Mouse (Mus musculus) hindbrain, embryonic 11.5 days (tissue): ENCODE data around the gene Ptchd1. TPM values are rescaled to one million over a fixed set of nuclear protein-coding genes. Genes with fewer than 3 reads are reported as not detected.

Source experiments
- ATAC-seq: fragments of 200-750 bp; cut with Nextera tagmentation; 2 replicates; pipeline ENCODE4 v1.8.0; 2017; ENCODE audit warnings: mild to moderate bottlenecking, moderate TSS enrichment, moderate library complexity; ENCODE audit not compliant: low FRiP score
- DNase-seq: peaks from one replicate; pipeline ENCODE4 v3.0.0-alpha.2; 2015; ENCODE audit warnings: low spot score
- H3K27ac ChIP-seq: fragments of 300-500 bp; sonication (generic); 2 replicates; pipeline ENCODE4 v1.5.1; 2014; ENCODE audit warnings: mild to moderate bottlenecking, low read depth, low read length
- H3K27me3 ChIP-seq: fragments of 300-500 bp; sonication (generic); 2 replicates; pipeline ENCODE4 v1.6.1; 2014; ENCODE audit warnings: mild to moderate bottlenecking, low read length, moderate library complexity, mixed read lengths; ENCODE audit not compliant: control insufficient read depth, insufficient read depth
- H3K36me3 ChIP-seq: fragments of 300-500 bp; sonication (generic); 2 replicates; pipeline ENCODE4 v1.6.1; 2014; ENCODE audit warnings: mild to moderate bottlenecking, low read length, moderate library complexity, mixed read lengths; ENCODE audit not compliant: control insufficient read depth, insufficient read depth
- H3K4me1 ChIP-seq: fragments of 300-500 bp; sonication (generic); replicated peaks from 2 replicates; pipeline ENCODE4 v1.6.1; 2014; ENCODE audit warnings: low read length, mixed read lengths; ENCODE audit not compliant: control insufficient read depth, insufficient read depth
- H3K4me2 ChIP-seq: fragments of 300-500 bp; sonication (generic); replicated peaks from 2 replicates; pipeline ENCODE4 v1.6.1; 2014; ENCODE audit warnings: mild to moderate bottlenecking, low read depth, low read length
- H3K4me3 ChIP-seq: fragments of 300-500 bp; sonication (generic); 2 replicates; pipeline ENCODE4 v1.5.1; 2014; ENCODE audit warnings: low read depth, low read length
- H3K9ac ChIP-seq: fragments of 300-500 bp; sonication (generic); 2 replicates; pipeline ENCODE4 v1.6.1; 2014; ENCODE audit warnings: low read depth, low read length
- H3K9me3 ChIP-seq: fragments of 300-500 bp; sonication (generic); 2 replicates; pipeline ENCODE4 v1.6.1; 2016; ENCODE audit warnings: low read length; ENCODE audit not compliant: control insufficient read depth
- WGBS: fragments of 180-500 bp; shearing (Covaris S2); extraction: QIAGEN DNeasy Blood & Tissue Kit; methylation state at CpG from one replicate; pipeline ENCODE4 v1.1.7; 2014; 5-methylcytosine and 5-hydroxymethylcytosine counted together
- polyA plus RNA-seq: library from polyadenylated mRNA; unstranded; fragments of >200 nt; fragmentation: Nextera tagmentation; extraction: Ambion mirVana; gene quantifications from 2 replicates; pipeline ENCODE4 v1.2.1, GENCODE M21; 2014

Gene Ptchd1
- polyA plus RNA-seq, result 1.0 and 1.6 TPM in 2 replicates

DNA sequence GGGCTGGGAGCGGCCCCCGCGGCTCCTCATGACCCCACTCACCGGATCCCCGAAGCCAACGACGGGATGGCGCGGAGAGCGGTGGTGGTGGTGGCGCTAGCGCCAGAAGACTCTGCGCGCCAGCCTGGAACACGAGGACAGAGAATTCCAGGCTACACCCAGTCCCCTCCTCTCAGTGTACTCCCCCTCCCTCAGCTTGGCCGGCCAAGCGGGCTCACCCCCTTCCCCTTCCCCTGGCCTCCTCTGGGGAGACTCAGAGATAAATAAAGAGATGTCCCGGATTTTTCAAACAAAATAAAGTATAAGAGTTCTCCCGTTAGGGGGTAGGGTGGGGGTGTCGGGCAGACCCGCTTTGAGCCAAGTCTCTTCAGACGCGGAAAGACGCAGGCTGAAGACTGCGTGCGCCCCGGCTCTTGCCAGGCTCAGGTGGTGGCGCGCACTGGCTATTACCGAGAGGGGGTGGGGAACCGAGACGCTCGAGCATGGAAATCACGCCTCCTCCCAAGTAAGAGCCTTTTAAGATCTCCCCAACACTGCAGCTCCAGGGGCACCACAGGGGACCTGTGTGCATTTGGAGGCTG lies at the start of gene Ptchd1:
Gene Ptchd1, minus strand, starts transcription at position 114 of the 581 bp plus-strand sequence.
- Histone ChIP-seq H3K9ac (no peak within 1 kb of the TSS), H3K36me3 (no peaks in the 10 kb centered on the region), H3K27me3 (peaks cover 20% of the 10 kb centered on the region), H3K4me1 (no peaks in the 10 kb centered on the region), H3K4me3 (peak within 1 kb of the TSS; percentile 49), H3K4me2 (peak within 1 kb of the TSS; percentile 85), H3K9me3 (no peaks in the 10 kb centered on the region), H3K27ac (no peak within 1 kb of the TSS)
- 13% methylated on average over 32 of the region's 34 CpGs for WGBS
- ATAC-seq (peak; percentile 84), DNase-seq (peak; percentile 40)

DNA sequence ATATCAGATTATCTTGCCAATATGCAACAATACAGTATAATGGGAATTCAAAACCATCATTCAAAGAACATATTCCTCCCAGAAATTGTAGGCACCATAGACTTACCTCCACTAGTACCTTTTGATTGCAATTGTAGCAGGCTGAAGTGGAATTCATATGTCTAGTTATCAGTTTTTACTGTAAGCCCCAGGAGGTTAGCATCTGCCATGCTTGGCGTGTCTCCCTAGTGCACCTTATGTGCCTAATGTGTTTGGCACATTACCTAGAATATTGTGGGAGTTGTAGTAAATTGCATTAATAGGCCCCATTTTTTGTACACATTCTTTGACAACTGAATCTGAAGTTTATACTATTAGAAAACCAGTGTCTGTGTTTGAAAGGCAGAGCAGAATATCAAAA lies 34.4 kb upstream of the Ptchd1 start:
- Histone ChIP-seq H3K4me1 (no peaks in the 10 kb centered on the region), H3K27ac (no peak overlapping the region), H3K9me3 (no peaks in the 10 kb centered on the region), H3K4me2 (no peak overlapping the region), H3K27me3 (no peaks in the 10 kb centered on the region), H3K9ac (no peak overlapping the region), H3K36me3 (no peaks in the 10 kb centered on the region), H3K4me3 (no peak overlapping the region)
- no peak for ATAC-seq
- 95% methylated on average over 1 of the region's 1 CpGs for WGBS
- no peak for DNase-seq

DNA sequence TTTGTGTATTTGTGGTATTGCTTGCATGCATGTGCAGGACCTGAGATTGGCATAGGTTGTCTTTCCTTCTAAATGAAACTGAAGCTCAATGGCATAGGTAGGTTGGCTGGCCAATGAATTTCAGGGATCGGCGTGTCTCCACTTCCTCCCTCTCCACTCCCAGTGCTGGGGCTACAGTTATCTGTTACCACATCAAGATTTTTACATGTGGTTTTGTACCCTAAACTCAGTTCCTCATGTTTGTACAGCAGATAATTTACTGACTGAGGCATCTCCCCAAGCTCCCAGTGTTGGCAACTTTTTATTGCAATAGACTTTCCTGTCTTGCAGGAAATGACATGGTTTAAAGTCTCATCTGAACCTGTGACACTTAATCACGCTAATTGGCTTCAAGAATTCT lies 22.4 kb upstream of the Ptchd1 start:
- no peaks in the 10 kb centered on the region for H3K27me3 ChIP-seq
- no peaks in the 10 kb centered on the region for H3K36me3 ChIP-seq
- 90% methylated on average over 3 of the region's 3 CpGs for WGBS
- no peaks in the 10 kb centered on the region for H3K4me1 ChIP-seq
- no peak overlapping the region for H3K9ac ChIP-seq
- DNase-seq (no peak), ATAC-seq (no peak)
- H3K27ac ChIP-seq, result no peak overlapping the region
- H3K9me3 ChIP-seq, result no peaks in the 10 kb centered on the region
- H3K4me2 ChIP-seq, result no peak overlapping the region
- H3K4me3 ChIP-seq, result no peak overlapping the region

DNA sequence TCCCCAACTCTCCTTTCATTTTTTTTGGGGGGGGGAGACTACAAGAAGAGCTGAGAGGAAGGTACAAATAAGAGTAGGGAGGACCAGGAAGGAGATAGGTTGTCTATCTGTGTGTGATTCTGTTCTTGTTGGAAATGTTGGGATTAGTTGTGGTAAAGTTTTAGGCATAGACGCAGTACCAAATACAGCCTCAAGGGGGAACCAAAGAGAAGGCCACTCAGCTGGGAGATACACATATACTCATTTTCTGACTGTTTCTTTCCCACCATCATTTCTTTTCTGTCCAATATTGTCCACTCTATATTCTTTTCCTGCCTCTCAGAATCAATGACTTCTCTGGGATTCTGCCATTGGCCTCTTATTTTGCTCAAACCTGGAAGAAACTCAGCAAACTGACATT lies 20.4 kb upstream of the Ptchd1 start:
- no peaks in the 10 kb centered on the region for H3K9me3 ChIP-seq
- WGBS, result 0% methylated on average over 1 of the region's 1 CpGs
- H3K4me3 ChIP-seq, result no peak overlapping the region
- H3K36me3 ChIP-seq, result no peaks in the 10 kb centered on the region
- no peak overlapping the region for H3K27ac ChIP-seq
- H3K4me1 ChIP-seq, result no peaks in the 10 kb centered on the region
- H3K4me2 ChIP-seq, result no peak overlapping the region
- peak; percentile 36 for DNase-seq
- no peak for ATAC-seq
- H3K27me3 ChIP-seq, result no peaks in the 10 kb centered on the region
- no peak overlapping the region for H3K9ac ChIP-seq

DNA sequence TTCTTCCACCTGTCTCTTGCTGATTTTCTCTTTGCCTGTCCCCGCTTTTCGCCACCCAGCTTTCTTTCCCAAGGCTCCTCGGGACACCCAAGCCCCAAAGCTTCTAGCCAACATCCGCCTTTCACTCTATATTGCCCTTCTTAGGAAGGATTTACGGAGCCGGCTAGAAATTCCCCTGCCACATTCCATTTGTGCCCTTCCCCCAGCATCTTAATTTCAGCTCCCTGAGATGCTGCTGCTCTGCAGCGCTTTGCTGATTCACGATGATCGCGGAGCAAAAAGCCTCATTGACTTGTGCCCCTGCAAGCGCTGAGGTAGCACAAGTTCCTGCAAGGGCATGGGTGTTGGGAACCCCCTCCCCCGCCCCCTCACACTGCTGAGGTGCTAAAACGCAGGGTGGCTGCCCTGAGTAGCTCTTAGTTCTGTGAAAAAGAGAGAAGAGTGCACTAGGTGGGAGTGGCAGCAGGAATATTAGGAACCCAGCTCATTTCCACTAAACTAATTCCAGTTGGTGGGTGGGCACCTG lies 2.1 kb upstream of the Ptchd1 start:
- Histone ChIP-seq H3K9ac (no peak overlapping the region), H3K4me3 (no peak overlapping the region), H3K27ac (no peak overlapping the region), H3K9me3 (no peaks in the 10 kb centered on the region), H3K4me2 (no peak overlapping the region), H3K36me3 (no peaks in the 10 kb centered on the region), H3K4me1 (no peaks in the 10 kb centered on the region), H3K27me3 (peaks cover 20% of the 10 kb centered on the region)
- 10% methylated on average over 13 of the region's 13 CpGs for WGBS
- ATAC-seq, result no peak
- peak; percentile 16 for DNase-seq

DNA sequence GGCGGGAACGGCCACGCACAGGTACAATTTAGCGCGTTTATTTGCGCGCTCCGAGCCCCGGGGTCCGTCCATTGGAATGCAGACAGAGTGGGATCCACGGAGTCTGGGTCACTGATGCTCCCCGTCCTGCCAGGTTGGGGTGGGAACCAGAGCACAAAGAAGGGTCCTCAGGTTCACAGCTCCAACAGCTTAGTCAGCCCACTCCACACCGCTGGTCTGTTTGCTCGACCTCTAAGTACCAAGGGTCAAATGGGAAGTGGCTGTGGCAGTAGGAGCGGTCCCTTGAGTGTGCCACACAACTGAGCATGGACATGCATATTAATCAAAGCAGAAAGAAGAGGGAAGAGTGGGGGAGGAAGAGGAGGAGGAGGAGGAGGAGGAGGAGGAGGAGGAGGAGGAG lies 1.3 kb upstream of the Ptchd1 start:
- Histone ChIP-seq H3K4me2 (peak overlapping the region; percentile 85), H3K27ac (no peak overlapping the region), H3K27me3 (peaks cover 20% of the 10 kb centered on the region), H3K36me3 (no peaks in the 10 kb centered on the region), H3K9me3 (no peaks in the 10 kb centered on the region), H3K9ac (no peak overlapping the region), H3K4me3 (peak overlapping the region; percentile 49), H3K4me1 (no peaks in the 10 kb centered on the region)
- DNase-seq (no peak), ATAC-seq (no peak)
- 16% methylated on average over 15 of the region's 15 CpGs for WGBS

DNA sequence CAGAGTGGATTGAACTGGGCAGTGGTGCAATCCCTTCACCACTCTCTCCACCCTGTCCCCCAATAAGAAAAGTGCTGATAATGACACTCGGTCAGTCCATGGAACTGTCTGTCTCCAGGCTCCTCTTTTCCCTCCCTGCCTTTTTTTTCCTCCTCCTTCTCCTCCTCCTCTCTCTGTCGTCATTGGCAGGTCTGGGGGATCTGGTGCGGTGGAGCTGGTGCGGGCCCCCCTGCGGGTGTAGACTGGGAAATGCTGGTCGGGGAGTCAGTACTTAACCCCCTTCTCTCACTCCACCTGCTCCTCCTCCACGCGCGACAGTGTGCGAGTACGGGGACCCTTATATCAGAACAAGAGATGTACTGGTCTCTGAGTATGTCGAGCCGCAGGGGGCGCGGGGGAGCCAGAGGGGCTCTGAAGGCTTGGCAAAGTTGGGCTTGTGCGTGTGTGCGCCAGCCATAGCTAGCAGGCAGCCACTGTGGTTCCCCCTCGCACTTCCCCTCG lies 777 bp upstream of the Ptchd1 start, which contains the start of gene Gm15155:
Gene Gm15155, plus strand, starts transcription at position 401 of the 501 bp plus-strand sequence.
- H3K9me3 ChIP-seq, result no peaks in the 10 kb centered on the region
- H3K4me1 ChIP-seq, result no peaks in the 10 kb centered on the region
- DNase-seq, result peak; percentile 42
- H3K36me3 ChIP-seq, result no peaks in the 10 kb centered on the region
- 6% methylated on average over 17 of the region's 19 CpGs for WGBS
- no peak within 1 kb of the TSS for H3K27ac ChIP-seq
- H3K9ac ChIP-seq, result no peak within 1 kb of the TSS
- ATAC-seq, result peak; percentile 36
- H3K4me3 ChIP-seq, result peak within 1 kb of the TSS; percentile 49
- H3K4me2 ChIP-seq, result peak within 1 kb of the TSS; percentile 85
- peaks cover 20% of the 10 kb centered on the region for H3K27me3 ChIP-seq

DNA sequence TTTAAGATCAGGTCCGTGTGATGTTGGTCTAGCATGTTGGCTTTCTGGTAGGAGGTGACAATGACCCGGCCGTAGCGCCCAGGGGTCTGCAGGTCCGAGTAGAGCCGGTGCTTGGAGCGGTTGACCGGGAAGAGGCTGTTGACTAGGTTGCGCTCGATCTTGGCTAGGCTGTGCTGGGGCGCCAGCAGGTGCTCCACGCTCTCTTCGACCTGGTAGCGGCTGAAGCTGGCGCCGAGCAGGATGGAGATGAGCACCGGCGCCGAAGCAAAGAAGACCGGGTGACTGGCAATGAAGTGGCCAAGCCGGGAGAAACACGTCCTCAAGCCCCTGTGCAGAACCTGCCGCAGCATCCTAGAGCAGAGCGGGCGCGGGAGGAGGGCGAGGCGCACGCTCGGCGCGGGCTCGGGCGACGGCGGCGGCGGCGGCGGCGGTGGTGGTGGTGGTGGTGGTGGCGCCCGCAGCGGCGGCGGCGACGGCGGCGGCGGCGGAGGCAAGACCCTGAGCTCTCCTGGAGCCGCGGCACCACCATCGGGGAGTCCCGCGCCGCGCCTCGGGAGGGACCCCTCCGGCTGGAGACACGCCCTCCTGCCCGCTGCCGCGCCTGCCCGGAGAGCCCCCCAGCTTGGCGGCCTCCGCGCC lies 534 bp downstream of the Ptchd1 start:
- peak; percentile 80 for ATAC-seq
- H3K36me3 ChIP-seq, result no peaks in the 10 kb centered on the region
- H3K4me1 ChIP-seq, result no peaks in the 10 kb centered on the region
- peak overlapping the region; percentile 49 for H3K4me3 ChIP-seq
- no peak overlapping the region for H3K27ac ChIP-seq
- H3K9ac ChIP-seq, result no peak overlapping the region
- H3K9me3 ChIP-seq, result no peaks in the 10 kb centered on the region
- DNase-seq, result peak; percentile 43
- peaks cover 20% of the 10 kb centered on the region for H3K27me3 ChIP-seq
- H3K4me2 ChIP-seq, result peak overlapping the region; percentile 85
- WGBS, result 17% methylated on average over 32 of the region's 69 CpGs
